Mouse (Mus musculus) common myeloid progenitor, adult 5-6 weeks (primary cell): ENCODE data around the gene 4933405L10Rik. TPM values are rescaled to one million over a fixed set of nuclear protein-coding genes. Genes with fewer than 3 reads are reported as not detected.
A peak's percentile ranks its signal among the peaks of the same experiment; 100 is the strongest.

Experiments used
- ATAC-seq: replicated peaks from 2 replicates; pipeline ENCODE4 v1.8.0; 2016; ENCODE audit warnings: low read depth, mild to moderate bottlenecking, moderate TSS enrichment, inconsistent platforms; ENCODE audit not compliant: poor library complexity, severe bottlenecking
- total RNA-seq: library from RNA; stranded (forward); fragments of 200-1000, 187-1606 nt; gene quantifications from 2 replicates; pipeline ENCODE4 v1.2.3, GENCODE M21; 2017

4933405L10Rik gene
- total RNA-seq, 1 experiment from 2014 or later: not detected

- no peak for ATAC-seq
Observed at GRCm38 (mm10) chr8:105739216-105739615, 31.8 kb downstream of the 4933405L10Rik start.

DNA sequence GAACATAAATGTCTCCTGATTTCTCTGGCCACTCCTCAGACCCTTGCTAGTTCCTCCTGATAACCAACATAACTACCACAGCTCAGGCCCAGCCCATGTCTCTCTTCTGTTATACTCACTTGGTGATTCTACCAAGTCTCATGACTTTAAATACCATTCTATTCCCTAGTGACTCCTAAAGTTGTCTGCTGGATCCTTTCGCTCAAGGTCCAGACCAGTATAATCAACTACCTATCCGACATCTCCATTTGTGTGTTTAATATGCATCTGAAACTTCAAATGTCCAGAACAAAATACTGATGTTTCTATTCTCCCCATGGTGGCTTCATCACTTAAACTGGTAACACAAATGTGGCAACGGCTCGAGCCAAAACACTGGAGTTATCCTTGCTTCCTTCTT, 35.8 kb downstream of the 4933405L10Rik start:
- ATAC-seq: no peak

- ATAC-seq: no peak
Observed at GRCm38 (mm10) chr8:105750606-105751005, 43.2 kb downstream of the 4933405L10Rik start.

GRCm38 (mm10) chr8:105753916-105754315, 46.5 kb downstream of the 4933405L10Rik start:
- ATAC-seq: no peak

DNA sequence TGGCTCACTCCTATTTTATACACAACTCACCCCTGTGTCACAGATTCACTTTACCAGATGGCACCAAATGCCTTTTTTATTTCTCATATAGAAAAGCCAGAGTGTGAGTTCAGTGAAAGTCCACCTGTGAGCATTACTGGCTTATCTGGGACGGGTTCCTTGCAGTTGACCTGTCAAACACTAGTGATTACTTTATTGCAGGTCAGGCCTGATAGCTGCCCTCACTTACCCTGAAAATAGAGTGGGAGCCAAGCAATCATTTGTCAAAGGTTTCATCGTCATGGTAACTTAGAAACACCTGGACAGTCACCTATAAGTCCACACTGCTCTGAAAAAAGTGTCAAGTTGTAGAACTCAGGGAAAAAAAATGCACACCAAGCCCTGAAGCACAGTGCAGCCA, 47.2 kb downstream of the 4933405L10Rik start:
- ATAC-seq: no peak

DNA sequence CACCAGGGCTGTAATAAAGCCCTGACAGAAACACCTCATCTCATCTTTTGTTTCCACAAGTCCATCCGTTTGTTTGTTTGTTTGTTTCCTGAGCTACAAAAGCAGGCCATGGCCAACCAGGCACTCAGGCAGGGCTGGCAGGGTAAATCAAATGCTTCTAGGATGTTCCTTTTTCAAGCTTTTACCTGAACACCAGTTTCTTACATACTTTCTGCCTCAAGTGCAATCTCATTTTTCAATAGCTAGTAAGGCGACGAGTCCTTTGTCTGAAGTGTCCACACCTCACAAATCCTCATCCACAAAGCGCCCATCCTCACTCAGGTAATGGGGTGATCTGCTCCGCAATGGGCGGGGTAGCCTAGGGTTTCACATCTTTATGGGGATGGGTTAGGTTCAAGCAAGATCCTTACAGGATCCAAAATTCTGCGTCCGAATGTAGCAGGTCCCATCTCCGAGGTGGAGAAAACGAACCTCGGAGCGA, 50.4 kb downstream of the 4933405L10Rik start:
- ATAC-seq: no peak; the same call in 1 of the 2 replicates

DNA sequence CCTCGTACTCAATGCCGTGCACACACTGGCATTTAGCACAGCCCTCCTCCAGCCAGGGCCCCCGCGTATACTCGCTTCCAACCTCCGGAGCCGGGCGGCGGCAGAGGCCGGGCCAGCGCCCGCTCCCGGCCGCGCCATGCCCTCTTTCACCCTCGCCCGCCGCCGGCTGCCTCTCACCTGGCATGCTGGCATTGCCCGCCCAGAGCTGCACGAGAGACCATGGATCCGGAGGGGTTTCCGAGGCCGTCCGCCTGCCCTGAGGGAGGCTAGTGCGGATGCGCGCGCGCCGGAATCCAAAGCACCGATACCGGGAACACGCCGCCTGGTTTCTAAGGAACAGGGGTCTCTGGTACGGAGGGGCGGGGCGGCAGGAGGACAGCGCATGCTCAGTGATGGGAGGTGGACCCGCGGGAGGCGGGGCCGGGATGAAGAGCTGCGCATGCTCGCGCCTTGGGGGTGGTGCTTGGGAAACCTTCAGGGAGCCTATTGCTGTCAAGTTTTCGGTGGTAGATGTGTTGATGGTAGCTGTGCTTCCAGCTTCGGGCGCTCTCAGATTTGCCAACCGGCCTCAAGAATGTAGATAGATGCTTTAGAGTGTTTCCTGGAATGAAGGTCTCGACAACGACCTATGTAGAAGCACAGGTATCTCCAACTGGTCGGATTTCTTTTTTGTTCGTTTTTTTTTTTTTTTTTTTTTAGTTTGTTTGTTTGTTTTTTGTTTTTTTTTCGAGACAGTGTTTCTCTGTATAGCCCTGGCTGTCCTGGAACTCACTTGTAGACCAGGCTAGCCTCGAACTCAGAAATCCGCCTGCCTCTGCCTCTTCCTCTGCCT, 51.0 kb downstream of the 4933405L10Rik start, which contains the start of gene Gfod2:
Gene Gfod2, minus strand, starts transcription at position 388 of the 832 bp plus-strand sequence.
- peak; percentile 100 for ATAC-seq

Other genes starting within 250 kb of the 4933405L10Rik start
- gene Tppp3, start 236.1 kb upstream of the 4933405L10Rik start, total RNA-seq: not detected in 2 replicates
- 2.4 and 3.5 TPM in 2 replicates for gene Zdhhc1, start 210.8 kb upstream of the 4933405L10Rik start, total RNA-seq
- gene Hsd11b2, start 188.9 kb upstream of the 4933405L10Rik start, total RNA-seq: not detected in 2 replicates
- 27.5 and 33.4 TPM in 2 replicates for gene Atp6v0d1, start 141.6 kb upstream of the 4933405L10Rik start, total RNA-seq
- gene Ripor1, start 102.4 kb upstream of the 4933405L10Rik start, total RNA-seq: 21.9 and 39.1 TPM in 2 replicates
- gene Ctcf, start 71.1 kb upstream of the 4933405L10Rik start, total RNA-seq: 113 and 139 TPM in 2 replicates
- gene Agrp, start 70.3 kb upstream of the 4933405L10Rik start, total RNA-seq: not detected in 2 replicates
- 2.9 and 4.3 TPM in 2 replicates for gene Carmil2, start 21.4 kb upstream of the 4933405L10Rik start, total RNA-seq
- 17.8 and 33.4 TPM in 2 replicates for gene Acd, start 6.6 kb upstream of the 4933405L10Rik start, total RNA-seq
- gene Pard6a, start 6.5 kb upstream of the 4933405L10Rik start, total RNA-seq: 0.41 and 11.5 TPM in 2 replicates
- 12.9 and 16.0 TPM in 2 replicates for gene Enkd1, start 555 bp downstream of the 4933405L10Rik start, total RNA-seq
- gene Gfod2, start 51.0 kb downstream of the 4933405L10Rik start, total RNA-seq: 0.92 and 3.7 TPM in 2 replicates
- 9.4 and 13.4 TPM in 2 replicates for gene Ranbp10, start 119.7 kb downstream of the 4933405L10Rik start, total RNA-seq
- gene Tsnaxip1, start 120.1 kb downstream of the 4933405L10Rik start, total RNA-seq: not detected in 2 replicates
- gene Cenpt, start 145.6 kb downstream of the 4933405L10Rik start, total RNA-seq: 13.4 and 16.9 TPM in 2 replicates
- 23.6 and 24.3 TPM in 2 replicates for gene Thap11, start 147.5 kb downstream of the 4933405L10Rik start, total RNA-seq
- 50.5 and 55.0 TPM in 2 replicates for gene Nutf2, start 152.9 kb downstream of the 4933405L10Rik start, total RNA-seq
- gene Edc4, start 173.2 kb downstream of the 4933405L10Rik start, total RNA-seq: 32.8 and 39.7 TPM in 2 replicates
- gene Nrn1l, start 185.9 kb downstream of the 4933405L10Rik start, total RNA-seq: not detected in 2 replicates
- 15.6 and 23.7 TPM in 2 replicates for gene Pskh1, start 192.8 kb downstream of the 4933405L10Rik start, total RNA-seq
- gene Ctrl, start 226.2 kb downstream of the 4933405L10Rik start, total RNA-seq: 0.14 and 2.7 TPM in 2 replicates
- 51.3 and 62.1 TPM in 2 replicates for gene Psmb10, start 230.8 kb downstream of the 4933405L10Rik start, total RNA-seq
- 0.32 and 1.4 TPM in 2 replicates for gene Lcat, start 235.7 kb downstream of the 4933405L10Rik start, total RNA-seq